Mouse (Mus musculus) midbrain, embryonic 15.5 days (tissue): ENCODE data around the gene Trim56. TPM values are rescaled to one million over a fixed set of nuclear protein-coding genes. Genes with fewer than 3 reads are reported as not detected.

Source experiments
- ATAC-seq: fragments of 200-750 bp; cut with Nextera tagmentation; replicated peaks from 2 replicates; pipeline ENCODE4 v1.8.0; 2017; ENCODE audit warnings: moderate TSS enrichment
- H3K27ac ChIP-seq: fragments of 300-500 bp; sonication (generic); 2 replicates; pipeline ENCODE4 v1.5.1; 2015; ENCODE audit warnings: mild to moderate bottlenecking, inconsistent platforms
- H3K27me3 ChIP-seq: fragments of 300-500 bp; sonication (generic); replicated peaks from 2 replicates; pipeline ENCODE4 v1.6.1; 2015; ENCODE audit warnings: inconsistent platforms
- H3K36me3 ChIP-seq: fragments of 300-500 bp; sonication (generic); replicated peaks from 2 replicates; pipeline ENCODE4 v1.6.1; 2015; ENCODE audit warnings: inconsistent platforms
- H3K4me1 ChIP-seq: fragments of 300-500 bp; sonication (generic); 2 replicates; pipeline ENCODE4 v1.6.1; 2015; ENCODE audit warnings: inconsistent platforms
- H3K4me2 ChIP-seq: fragments of 300-500 bp; sonication (generic); 2 replicates; pipeline ENCODE4 v1.6.1; 2015; ENCODE audit warnings: inconsistent platforms, mild to moderate bottlenecking, moderate library complexity
- H3K4me3 ChIP-seq: fragments of 300-500 bp; sonication (generic); 2 replicates; pipeline ENCODE4 v1.5.1; 2015; ENCODE audit warnings: mild to moderate bottlenecking, inconsistent platforms
- H3K9ac ChIP-seq: fragments of 300-500 bp; sonication (generic); 2 replicates; pipeline ENCODE4 v1.6.1; 2015; ENCODE audit warnings: mild to moderate bottlenecking, inconsistent platforms
- H3K9me3 ChIP-seq: fragments of 300-500 bp; sonication (generic); 2 replicates; pipeline ENCODE4 v1.6.1; 2016; ENCODE audit warnings: inconsistent platforms
- WGBS: fragments of 180-500 bp; shearing (Covaris S2); methylation state at CpG from one replicate; pipeline ENCODE4 v1.1.7; 2015; ENCODE audit warnings: mixed read lengths; 5-methylcytosine and 5-hydroxymethylcytosine counted together
- polyA plus RNA-seq: library from polyadenylated mRNA; unstranded; fragments of >200 nt; fragmentation: Nextera tagmentation; extraction: Ambion mirVana; gene quantifications from 2 replicates; pipeline ENCODE4 v1.2.1, GENCODE M21; 2015

Trim56 gene
- polyA plus RNA-seq, 1 experiment from 2014 or later, result 1.9 TPM

- 76% methylated on average over 4 of the region's 4 CpGs for WGBS
- Histone ChIP-seq H3K4me2 (no peak overlapping the region), H3K36me3 (no peaks in the 10 kb centered on the region), H3K4me3 (no peak overlapping the region), H3K4me1 (peaks cover 12% of the 10 kb centered on the region; the same call in 1 of the 2 replicates), H3K9ac (no peak overlapping the region), H3K9me3 (no peaks in the 10 kb centered on the region), H3K27me3 (no peaks in the 10 kb centered on the region), H3K27ac (no peak overlapping the region)
- ATAC-seq, result no peak
Measured at GRCm38 (mm10) chr5:137068711-137069110, 47.3 kb downstream of the Trim56 start.

- no peaks in the 10 kb centered on the region for H3K36me3 ChIP-seq
- no peak overlapping the region for H3K9ac ChIP-seq
- WGBS, result 65% methylated on average over 8 of the region's 8 CpGs
- no peaks in the 10 kb centered on the region for H3K27me3 ChIP-seq
- H3K4me2 ChIP-seq, result no peak overlapping the region
- ATAC-seq, result no peak
- no peak overlapping the region for H3K27ac ChIP-seq
- H3K9me3 ChIP-seq, result no peaks in the 10 kb centered on the region
- no peaks in the 10 kb centered on the region for H3K4me1 ChIP-seq
- H3K4me3 ChIP-seq, result no peak overlapping the region
Measured at GRCm38 (mm10) chr5:137065923-137066322, 50.1 kb downstream of the Trim56 start.

- ATAC-seq, result no peak
- 59% methylated on average over 6 of the region's 6 CpGs for WGBS
Measured at GRCm38 (mm10) chr5:137065454-137065853, 50.6 kb downstream of the Trim56 start.

GRCm38 (mm10) chr5:137062601-137063000 lies 53.4 kb downstream of the Trim56 start:
- H3K9ac ChIP-seq, result no peak overlapping the region
- no peak for ATAC-seq
- H3K4me3 ChIP-seq, result no peak overlapping the region
- H3K36me3 ChIP-seq, result no peaks in the 10 kb centered on the region
- H3K4me2 ChIP-seq, result no peak overlapping the region
- no peaks in the 10 kb centered on the region for H3K4me1 ChIP-seq
- no peak overlapping the region for H3K27ac ChIP-seq
- H3K9me3 ChIP-seq, result no peaks in the 10 kb centered on the region
- no peaks in the 10 kb centered on the region for H3K27me3 ChIP-seq
- 90% methylated on average over 5 of the region's 5 CpGs for WGBS

More at GRCm38 (mm10) chr5:137065454-137065853, 50.6 kb downstream of the Trim56 start:
- Histone ChIP-seq H3K4me1 (no peaks in the 10 kb centered on the region), H3K4me3 (no peak overlapping the region), H3K4me2 (no peak overlapping the region), H3K36me3 (no peaks in the 10 kb centered on the region), H3K27me3 (no peaks in the 10 kb centered on the region), H3K27ac (no peak overlapping the region), H3K9me3 (no peaks in the 10 kb centered on the region), H3K9ac (no peak overlapping the region)

GRCm38 (mm10) chr5:137061809-137062481 lies 54.1 kb downstream of the Trim56 start:
- Histone ChIP-seq H3K9me3 (no peaks in the 10 kb centered on the region), H3K36me3 (no peaks in the 10 kb centered on the region), H3K27me3 (no peaks in the 10 kb centered on the region), H3K27ac (no peak overlapping the region), H3K4me3 (no peak overlapping the region), H3K9ac (no peak overlapping the region), H3K4me1 (no peaks in the 10 kb centered on the region), H3K4me2 (no peak overlapping the region)
- 28% methylated on average over 10 of the region's 12 CpGs for WGBS
- no peak for ATAC-seq

Other genes starting within 250 kb of the Trim56 start
- 31.6 and 34.3 TPM in 2 replicates for gene Col26a1, start 233.0 kb downstream of the Trim56 start, polyA plus RNA-seq
- gene Ift22, start 208.1 kb downstream of the Trim56 start, polyA plus RNA-seq, result 125 and 132 TPM in 2 replicates
- 357 and 367 TPM in 2 replicates for gene Fis1, start 162.9 kb downstream of the Trim56 start, polyA plus RNA-seq
- 0.18 and 0.36 TPM in 2 replicates for gene Cldn15, start 149.6 kb downstream of the Trim56 start, polyA plus RNA-seq
- gene Plod3, start 129.2 kb downstream of the Trim56 start, polyA plus RNA-seq, result 38.9 and 44.1 TPM in 2 replicates
- gene Znhit1, start 128.2 kb downstream of the Trim56 start, polyA plus RNA-seq, result 131 and 132 TPM in 2 replicates
- 9.9 and 11.1 TPM in 2 replicates for gene Vgf, start 89.8 kb downstream of the Trim56 start, polyA plus RNA-seq
- gene Ap1s1, start 70.1 kb downstream of the Trim56 start, polyA plus RNA-seq, result 284 TPM in 2 replicates
- gene Serpine1, start 43.9 kb downstream of the Trim56 start, polyA plus RNA-seq, result 0.34 and 0.41 TPM in 2 replicates
- gene Muc3, start 33.1 kb upstream of the Trim56 start, polyA plus RNA-seq, result not detected in 2 replicates
- gene Muc3a, start 96.2 kb upstream of the Trim56 start, polyA plus RNA-seq, result 0.40 TPM in 1 of 2 replicates, not detected in the other
- 39.8 and 45.6 TPM in 2 replicates for gene Ache, start 171.3 kb upstream of the Trim56 start, polyA plus RNA-seq
- 18.2 and 18.7 TPM in 2 replicates for gene Ufsp1, start 178.4 kb upstream of the Trim56 start, polyA plus RNA-seq
- 106 and 107 TPM in 2 replicates for gene Srrt, start 191.5 kb upstream of the Trim56 start, polyA plus RNA-seq
- gene Trip6, start 198.2 kb upstream of the Trim56 start, polyA plus RNA-seq, result 14.7 and 19.1 TPM in 2 replicates
- 27.7 and 29.5 TPM in 2 replicates for gene Slc12a9, start 217.4 kb upstream of the Trim56 start, polyA plus RNA-seq
- 6.8 and 8.7 TPM in 2 replicates for gene Ephb4, start 233.9 kb upstream of the Trim56 start, polyA plus RNA-seq